Mouse (Mus musculus): ENCODE measurements at regions not wholly inside any gene's neighbourhood (a gene's known extent, or its start where the extent isn't known, plus 50 kb on each side); places are given as distances from the start of the nearest gene placed in this dataset.
A peak's percentile ranks its signal among the peaks of the same experiment; 100 is the strongest.

GRCm38 (mm10) chr9:27701559-27701958, 89.0 kb upstream of the Opcml start:
- in situ Hi-C loops (cut with MboI; ENCODE audit: low pct_unique_long_range_greater_than_20kb) = no loop called here
- POLR2A ChIA-PET = no interaction called here
- peak; percentile 73 for ATAC-seq
- peak; percentile 37 for DNase-seq (ENCODE audit: low read depth, low spot score)
- CTCF ChIA-PET = no interaction called here
- H3K27me3 ChIP-seq = no peaks in the 10 kb centered on the region
- no peak for TF ChIP-seq CTCF (IDR thresholded peaks at IDR 0.05)

DNA sequence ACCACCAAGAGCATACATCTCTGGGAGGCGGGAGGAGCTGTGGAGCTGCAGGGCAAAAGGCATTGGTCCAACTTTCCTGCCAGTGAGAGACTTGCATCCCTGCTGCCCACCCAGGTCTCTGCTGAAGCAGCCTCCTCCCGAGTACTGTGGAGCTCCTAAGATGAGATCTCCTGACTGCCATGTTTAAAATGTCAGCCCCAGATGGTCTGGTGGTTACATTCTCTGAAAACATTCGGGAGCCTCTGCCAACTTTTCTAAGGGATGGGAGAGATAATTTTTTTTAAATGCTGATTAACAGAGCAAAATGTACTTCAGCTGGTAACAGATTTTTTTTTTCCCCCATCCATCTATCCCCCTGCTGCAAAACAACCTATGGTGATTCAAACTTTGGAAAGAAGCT, 88.4 kb upstream of the Opcml start:
- ATAC-seq (no peak), DNase-seq (ENCODE audit: low read depth, low spot score) (no peak)
- no peaks in the 10 kb centered on the region for H3K27me3 ChIP-seq
- in situ Hi-C loops (cut with MboI; ENCODE audit: low pct_unique_long_range_greater_than_20kb) = no loop called here
- no peak for TF ChIP-seq CTCF (IDR thresholded peaks at IDR 0.05)
- POLR2A ChIA-PET = no interaction called here
- CTCF ChIA-PET = interaction anchor here (1.0 kb wide), 1 partner anchor 52 kb away, joined by 3 read pairs; no protein-coding TSS in a partner anchor

DNA sequence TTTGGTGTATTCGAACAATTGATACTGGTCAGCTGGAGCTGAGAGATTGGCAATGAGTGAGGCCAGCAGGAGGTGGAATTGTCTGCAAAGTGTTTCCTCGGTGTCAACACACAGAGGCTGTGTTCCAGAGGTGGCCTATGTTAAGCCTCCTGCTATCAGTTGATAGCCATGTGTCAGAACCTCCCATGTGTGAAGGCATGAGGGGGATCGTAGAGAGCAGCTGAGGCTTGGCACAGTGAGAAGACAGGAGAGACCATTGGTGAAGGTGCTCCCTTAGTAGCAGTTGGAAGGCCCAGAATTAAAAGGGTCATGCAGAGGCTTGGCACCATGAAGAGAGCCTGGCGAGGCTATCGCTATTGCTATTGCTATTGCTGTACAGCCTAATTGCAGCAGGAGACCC, 86.6 kb upstream of the Opcml start:
- in situ Hi-C loops (cut with MboI; ENCODE audit: low pct_unique_long_range_greater_than_20kb) = no loop called here
- DNase-seq (ENCODE audit: low read depth, low spot score) = no peak
- no peak for ATAC-seq
- TF ChIP-seq CTCF (IDR thresholded peaks at IDR 0.05) = no peak
- ChIA-PET POLR2A (no interaction called here), CTCF (interaction anchor here (0.9 kb wide), 1 partner anchor 12 kb away, joined by 3 read pairs; no protein-coding TSS in a partner anchor)
- no peaks in the 10 kb centered on the region for H3K27me3 ChIP-seq

- TF ChIP-seq CTCF (IDR thresholded peaks at IDR 0.05) = no peak
- CTCF ChIA-PET = no interaction called here
- in situ Hi-C loops (cut with MboI; ENCODE audit: low pct_unique_long_range_greater_than_20kb) = no loop called here
- DNase-seq (ENCODE audit: low read depth, low spot score) = no peak
- POLR2A ChIA-PET = interaction anchor here (1.1 kb wide), 1 partner anchor 33 kb away, joined by 3 read pairs; no protein-coding TSS in a partner anchor
- no peak for ATAC-seq
- peaks cover 7% of the 10 kb centered on the region for H3K27me3 ChIP-seq
Measured at GRCm38 (mm10) chr9:27723840-27724408, 66.7 kb upstream of the Opcml start.

GRCm38 (mm10) chr9:27724576-27724975, 66.0 kb upstream of the Opcml start:
- POLR2A ChIA-PET = no interaction called here
- in situ Hi-C loops (cut with MboI; ENCODE audit: low pct_unique_long_range_greater_than_20kb) = no loop called here
- CTCF ChIA-PET = no interaction called here
- no peak for ATAC-seq
- peaks cover 7% of the 10 kb centered on the region for H3K27me3 ChIP-seq
- DNase-seq (ENCODE audit: low read depth, low spot score) = no peak
- no peak for TF ChIP-seq CTCF (IDR thresholded peaks at IDR 0.05)

GRCm38 (mm10) chr9:27728652-27729557, 61.7 kb upstream of the Opcml start:
- in situ Hi-C loops (cut with MboI; ENCODE audit: low pct_unique_long_range_greater_than_20kb) = loop anchor here (25.0 kb wide), 2 partner anchors 317 to 458 kb away; no protein-coding TSS in a partner anchor
- TF ChIP-seq CTCF (IDR thresholded peaks at IDR 0.05) = no peak
- DNase-seq (ENCODE audit: low read depth, low spot score) (no peak), ATAC-seq (no peak)
- CTCF ChIA-PET = interaction anchor here (1.2 kb wide), 1 partner anchor 11 kb away, joined by 3 read pairs; no protein-coding TSS in a partner anchor
- H3K27me3 ChIP-seq = no peaks in the 10 kb centered on the region
- POLR2A ChIA-PET = no interaction called here

DNA sequence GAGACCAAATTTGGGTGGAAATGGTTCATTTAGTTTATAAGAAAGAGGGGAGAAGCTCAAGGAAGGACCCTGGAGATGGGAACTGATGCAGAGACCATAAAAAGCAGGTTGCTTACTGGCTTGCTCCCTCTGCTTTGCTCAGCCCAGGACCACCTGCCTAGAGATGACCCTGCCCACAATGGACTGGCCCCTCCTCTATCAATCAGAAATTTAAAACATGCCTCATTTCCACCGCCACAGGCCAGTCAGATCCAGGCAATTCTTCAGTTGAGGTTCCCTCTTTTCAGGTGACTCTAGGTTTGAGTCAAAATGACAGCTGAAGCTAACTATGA, 61.1 kb upstream of the Opcml start:
- in situ Hi-C loops (cut with MboI; ENCODE audit: low pct_unique_long_range_greater_than_20kb) = loop anchor here (25.0 kb wide), 2 partner anchors 317 to 458 kb away; no protein-coding TSS in a partner anchor
- H3K27me3 ChIP-seq = no peaks in the 10 kb centered on the region
- TF ChIP-seq CTCF (IDR thresholded peaks at IDR 0.05) = no peak
- DNase-seq (ENCODE audit: low read depth, low spot score) = no peak
- no peak for ATAC-seq
- CTCF ChIA-PET = no interaction called here
- POLR2A ChIA-PET = no interaction called here

DNA sequence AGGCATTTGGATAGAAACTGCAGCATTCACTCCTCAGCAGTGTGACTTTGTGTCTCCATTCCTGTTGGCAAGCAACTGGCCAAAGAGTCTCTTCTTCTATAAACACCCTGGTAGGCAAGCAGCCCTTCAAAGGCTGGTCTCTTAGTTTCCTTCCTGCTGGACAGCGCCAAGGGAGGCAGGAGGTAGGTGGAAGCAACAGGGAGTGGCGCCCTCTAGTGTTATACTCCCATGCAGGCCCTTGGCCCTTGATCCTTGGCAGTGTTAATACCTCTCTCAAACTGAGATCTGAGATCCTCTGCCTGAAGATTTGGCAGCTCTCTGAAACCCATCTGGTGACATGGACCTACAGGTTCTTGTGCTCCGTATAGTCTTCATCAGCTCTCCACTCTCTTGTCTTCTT, 51.3 kb upstream of the Opcml start:
- ChIA-PET CTCF (interaction anchor here (0.9 kb wide), 1 partner anchor 11 kb away, joined by 3 read pairs; no protein-coding TSS in a partner anchor), POLR2A (no interaction called here)
- ATAC-seq = no peak
- TF ChIP-seq CTCF (IDR thresholded peaks at IDR 0.05) = peak; percentile 77
- H3K27me3 ChIP-seq = peaks cover 5% of the 10 kb centered on the region
- no peak for DNase-seq (ENCODE audit: low read depth, low spot score)
- in situ Hi-C loops (cut with MboI; ENCODE audit: low pct_unique_long_range_greater_than_20kb) = loop anchor here (25.0 kb wide), 2 partner anchors 327 to 448 kb away; no protein-coding TSS in a partner anchor
